Mouse (Mus musculus) liver, embryonic 11.5 days (tissue): ENCODE measurements around the gene Lgr6. TPM values are rescaled to one million over a fixed set of nuclear protein-coding genes. Genes with fewer than 3 reads are reported as not detected.

Experiments
- ATAC-seq: fragments of 200-750 bp; cut with Nextera tagmentation; replicated peaks from 2 replicates; pipeline ENCODE4 v1.8.0; 2017; ENCODE audit warnings: moderate number of reproducible peaks, mild to moderate bottlenecking, moderate TSS enrichment, moderate library complexity; ENCODE audit not compliant: low FRiP score
- DNase-seq: peaks from one replicate; pipeline ENCODE4 v3.0.0-alpha.2; 2017; ENCODE audit warnings: low spot score
- H3K27ac ChIP-seq: fragments of 300-500 bp; sonication (generic); 2 replicates; pipeline ENCODE4 v1.5.1; 2014; ENCODE audit warnings: mild to moderate bottlenecking, low read depth, low read length, control low read depth
- H3K27me3 ChIP-seq: fragments of 300-500 bp; sonication (generic); replicated peaks from 2 replicates; pipeline ENCODE4 v1.6.1; 2014; ENCODE audit warnings: low read length, mixed read lengths; ENCODE audit not compliant: control insufficient read depth, insufficient read depth
- H3K36me3 ChIP-seq: fragments of 300-500 bp; sonication (generic); 2 replicates; pipeline ENCODE4 v1.6.1; 2014; ENCODE audit warnings: mild to moderate bottlenecking, low read length, moderate library complexity, mixed read lengths; ENCODE audit not compliant: control insufficient read depth, insufficient read depth
- H3K4me1 ChIP-seq: fragments of 300-500 bp; sonication (generic); replicated peaks from 2 replicates; pipeline ENCODE4 v1.6.1; 2014; ENCODE audit warnings: low read length, mixed read lengths; ENCODE audit not compliant: control insufficient read depth, insufficient read depth
- H3K4me2 ChIP-seq: fragments of 300-500 bp; sonication (generic); 2 replicates; pipeline ENCODE4 v1.6.1; 2014; ENCODE audit warnings: mild to moderate bottlenecking, control low read depth, moderate library complexity
- H3K4me3 ChIP-seq: fragments of 300-500 bp; sonication (generic); 2 replicates; pipeline ENCODE4 v1.5.1; 2014; ENCODE audit warnings: low read depth, low read length, control low read depth
- H3K9ac ChIP-seq: fragments of 300-500 bp; sonication (generic); 2 replicates; pipeline ENCODE4 v1.6.1; 2014; ENCODE audit warnings: low read depth, low read length, control low read depth
- H3K9me3 ChIP-seq: fragments of 300-500 bp; sonication (generic); 2 replicates; pipeline ENCODE4 v1.6.1; 2016; ENCODE audit warnings: low read length, inconsistent platforms, mixed read lengths; ENCODE audit not compliant: control insufficient read depth
- WGBS: fragments of 180-500 bp; shearing (Covaris S2); extraction: QIAGEN DNeasy Blood & Tissue Kit; methylation state at CpG from one replicate; pipeline ENCODE4 v1.1.7; 2014; 5-methylcytosine and 5-hydroxymethylcytosine counted together
- polyA plus RNA-seq: library from polyadenylated mRNA; unstranded; fragments of >200 nt; fragmentation: Nextera tagmentation; extraction: Ambion mirVana; gene quantifications from 2 replicates; pipeline ENCODE4 v1.2.1, GENCODE M21; 2014

Gene Lgr6
- polyA plus RNA-seq, 1 experiment from 2014 or later, result 0.48 TPM

DNA sequence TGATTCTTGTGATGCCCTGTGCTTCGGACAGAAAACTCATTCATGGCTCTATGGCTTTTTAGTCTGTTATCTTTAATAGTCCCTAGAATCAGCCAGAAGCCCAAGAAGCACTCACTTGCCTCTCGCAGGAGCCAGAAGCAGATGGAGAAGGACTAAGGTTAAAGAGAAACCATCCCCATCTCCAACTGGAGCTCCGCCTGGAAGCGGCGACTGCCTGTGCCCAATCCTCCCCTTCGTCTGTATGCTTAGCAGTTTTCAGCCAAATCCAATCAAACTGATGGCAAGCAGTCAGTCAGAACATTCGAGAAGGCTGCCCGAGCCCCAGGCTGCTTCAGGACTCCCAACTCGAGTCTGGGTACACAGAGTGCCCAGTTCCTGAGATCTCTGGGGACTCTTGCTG, 92.6 kb downstream of the Lgr6 start:
- 72% methylated on average over 9 of the region's 9 CpGs for WGBS
- ATAC-seq (no peak), DNase-seq (no peak)
- Histone ChIP-seq H3K27me3 (no peaks in the 10 kb centered on the region), H3K9ac (no peak overlapping the region), H3K27ac (no peak overlapping the region), H3K4me3 (no peak overlapping the region), H3K36me3 (no peaks in the 10 kb centered on the region), H3K9me3 (no peaks in the 10 kb centered on the region), H3K4me1 (no peaks in the 10 kb centered on the region), H3K4me2 (no peak overlapping the region)

- no peak overlapping the region for H3K4me3 ChIP-seq
- ATAC-seq (no peak), DNase-seq (no peak)
- H3K9ac ChIP-seq, result no peak overlapping the region
- no peaks in the 10 kb centered on the region for H3K4me1 ChIP-seq
- H3K9me3 ChIP-seq, result no peaks in the 10 kb centered on the region
- no peak overlapping the region for H3K4me2 ChIP-seq
- no peaks in the 10 kb centered on the region for H3K27me3 ChIP-seq
- WGBS, result 88% methylated on average over 5 of the region's 5 CpGs
- no peak overlapping the region for H3K27ac ChIP-seq
- no peaks in the 10 kb centered on the region for H3K36me3 ChIP-seq
Measured at GRCm38 (mm10) chr1:135011912-135012311, 93.2 kb downstream of the Lgr6 start.

DNA sequence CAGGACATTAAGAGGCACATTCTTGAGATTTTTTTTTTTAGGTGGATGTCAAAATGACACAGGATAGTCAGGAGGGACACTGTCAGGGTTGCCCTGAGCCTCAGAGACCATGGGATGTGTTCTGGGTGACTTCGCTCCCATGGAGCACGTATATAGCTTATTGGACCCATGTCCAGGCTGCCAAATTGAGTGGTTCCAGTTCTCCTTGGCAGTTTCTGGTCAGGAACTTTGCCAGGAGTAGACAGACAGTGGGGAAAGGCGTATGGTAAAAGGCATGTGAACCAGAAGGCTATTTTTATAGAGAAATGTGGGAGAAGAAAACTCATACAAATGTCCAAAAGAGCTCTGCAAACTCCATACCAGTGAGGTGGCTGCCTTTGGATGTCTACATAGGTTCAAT, 95.2 kb downstream of the Lgr6 start:
- Histone ChIP-seq H3K4me2 (no peak overlapping the region), H3K36me3 (no peaks in the 10 kb centered on the region), H3K27ac (no peak overlapping the region), H3K4me1 (no peaks in the 10 kb centered on the region), H3K9me3 (no peaks in the 10 kb centered on the region), H3K9ac (no peak overlapping the region), H3K27me3 (no peaks in the 10 kb centered on the region), H3K4me3 (no peak overlapping the region)
- no peak for ATAC-seq
- DNase-seq, result no peak
- WGBS, result 79% methylated on average over 3 of the region's 3 CpGs

GRCm38 (mm10) chr1:135005696-135006095, 99.4 kb downstream of the Lgr6 start:
- Histone ChIP-seq H3K4me1 (no peaks in the 10 kb centered on the region), H3K9me3 (no peaks in the 10 kb centered on the region), H3K27ac (no peak overlapping the region), H3K4me3 (no peak overlapping the region), H3K9ac (no peak overlapping the region), H3K36me3 (no peaks in the 10 kb centered on the region), H3K4me2 (no peak overlapping the region), H3K27me3 (no peaks in the 10 kb centered on the region)
- DNase-seq (no peak), ATAC-seq (no peak)
- 74% methylated on average over 7 of the region's 7 CpGs for WGBS

GRCm38 (mm10) chr1:135003346-135003745, 101.7 kb downstream of the Lgr6 start:
- Histone ChIP-seq H3K27ac (no peak overlapping the region), H3K9me3 (no peaks in the 10 kb centered on the region), H3K4me2 (no peak overlapping the region), H3K27me3 (no peaks in the 10 kb centered on the region), H3K4me3 (no peak overlapping the region), H3K4me1 (no peaks in the 10 kb centered on the region), H3K36me3 (no peaks in the 10 kb centered on the region), H3K9ac (no peak overlapping the region)
- 68% methylated on average over 4 of the region's 4 CpGs for WGBS
- ATAC-seq, result no peak
- DNase-seq, result no peak

DNA sequence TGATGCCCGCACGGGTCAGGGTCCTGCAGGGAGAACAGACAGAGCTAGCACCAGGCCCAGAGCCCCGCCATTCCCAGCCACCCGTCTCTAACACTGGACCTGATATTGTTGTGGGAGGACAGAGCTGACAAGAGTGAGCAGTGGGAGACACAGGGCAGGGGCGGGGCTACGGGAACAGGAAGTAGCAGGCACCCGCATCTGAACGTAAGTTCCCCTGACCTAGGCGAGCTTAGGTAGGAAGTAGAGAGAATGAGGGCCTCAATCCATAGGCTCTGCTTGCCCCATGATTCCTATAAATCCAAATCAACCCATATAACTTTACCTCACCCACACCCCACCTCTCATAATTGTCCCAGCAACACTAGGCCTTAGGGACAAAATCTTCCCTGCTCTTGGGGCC, 104.5 kb downstream of the Lgr6 start:
- Histone ChIP-seq H3K4me3 (no peak overlapping the region), H3K4me1 (no peaks in the 10 kb centered on the region), H3K9ac (no peak overlapping the region), H3K27me3 (0 out of 2 replicates have a peak, but pooled peaks cover under 1% of the 10 kb centered on the region), H3K9me3 (no peaks in the 10 kb centered on the region), H3K27ac (no peak overlapping the region), H3K4me2 (no peak overlapping the region), H3K36me3 (no peaks in the 10 kb centered on the region)
- no peak for ATAC-seq
- no peak for DNase-seq
- WGBS, result 74% methylated on average over 9 of the region's 9 CpGs

DNA sequence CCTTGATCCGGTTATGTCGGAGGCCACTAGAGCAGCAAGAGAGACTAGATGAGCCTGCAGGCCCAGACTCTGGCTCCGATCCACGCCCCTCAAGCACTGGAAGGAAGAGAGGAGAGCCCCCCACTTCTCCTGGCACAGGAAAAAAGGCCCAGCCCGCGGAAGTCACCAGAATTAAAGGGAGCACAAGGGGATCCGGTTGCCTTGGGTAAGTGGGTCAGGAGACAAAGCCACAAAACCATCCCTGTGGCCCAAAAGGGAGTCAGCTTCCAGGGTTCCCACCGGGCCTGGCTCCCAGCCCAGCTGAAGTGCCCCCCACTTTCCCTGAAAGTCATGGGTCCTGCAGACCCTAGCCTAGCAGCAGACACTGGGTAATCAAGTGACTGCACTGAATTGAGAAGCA, 106.8 kb downstream of the Lgr6 start:
- Histone ChIP-seq H3K27ac (no peak overlapping the region), H3K4me1 (no peaks in the 10 kb centered on the region), H3K4me3 (no peak overlapping the region), H3K27me3 (0 out of 2 replicates have a peak, but pooled peaks cover 2% of the 10 kb centered on the region), H3K36me3 (no peaks in the 10 kb centered on the region), H3K9ac (no peak overlapping the region), H3K4me2 (no peak overlapping the region), H3K9me3 (no peaks in the 10 kb centered on the region)
- no peak for ATAC-seq
- 75% methylated on average over 8 of the region's 8 CpGs for WGBS
- no peak for DNase-seq

DNA sequence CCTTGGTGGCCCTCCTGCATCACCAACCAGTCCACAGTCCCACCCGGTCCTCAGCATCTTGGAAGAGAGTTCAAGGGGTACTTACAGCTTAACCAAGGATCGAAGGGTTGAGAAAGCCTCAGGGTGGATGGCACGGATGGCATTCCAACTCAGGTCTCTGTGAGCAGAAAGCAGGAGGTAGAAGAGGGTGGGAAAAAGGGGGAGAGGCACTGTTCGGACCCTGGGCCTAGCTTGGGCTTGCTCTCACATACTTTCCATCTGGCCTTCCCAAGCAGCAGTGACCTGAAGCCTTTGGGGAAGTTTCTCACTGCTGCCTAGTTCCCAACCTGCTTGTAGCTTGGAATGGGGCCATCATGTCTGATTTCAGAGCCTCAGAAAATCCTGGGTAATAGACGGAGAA, 107.5 kb downstream of the Lgr6 start:
- H3K27me3 ChIP-seq, result peaks cover 2% of the 10 kb centered on the region; the same call in 1 of the 2 replicates

DNA sequence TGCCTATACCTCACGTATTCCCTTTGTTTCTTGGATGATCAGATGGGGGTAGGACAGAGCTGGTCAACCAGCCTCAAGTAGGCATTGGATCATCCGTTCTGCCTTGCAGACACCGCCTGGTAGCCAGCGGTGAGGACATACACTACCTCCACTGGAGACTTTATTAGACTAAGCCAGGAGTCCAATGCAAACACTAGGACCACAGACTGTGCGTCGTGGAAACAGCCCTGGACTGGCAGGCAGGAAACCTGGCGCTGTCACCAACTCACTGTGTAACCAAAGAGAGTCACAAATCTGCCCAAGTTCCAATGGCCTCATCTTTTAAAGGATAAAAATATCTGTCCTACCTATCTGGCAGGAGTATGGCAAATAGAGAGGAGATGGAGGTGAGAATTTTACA, 108.6 kb downstream of the Lgr6 start:
- Histone ChIP-seq H3K4me1 (no peaks in the 10 kb centered on the region), H3K9me3 (no peaks in the 10 kb centered on the region), H3K4me3 (no peak overlapping the region), H3K27ac (no peak overlapping the region), H3K27me3 (peaks cover 2% of the 10 kb centered on the region; the same call in 1 of the 2 replicates), H3K36me3 (no peaks in the 10 kb centered on the region), H3K9ac (no peak overlapping the region), H3K4me2 (no peak overlapping the region)
- WGBS, result 79% methylated on average over 7 of the region's 7 CpGs
- DNase-seq (no peak), ATAC-seq (no peak)

More for the DNA sequence above, 107.5 kb downstream of the Lgr6 start:
- no peak overlapping the region for H3K4me3 ChIP-seq
- no peak overlapping the region for H3K4me2 ChIP-seq
- H3K9me3 ChIP-seq, result no peaks in the 10 kb centered on the region
- H3K9ac ChIP-seq, result no peak overlapping the region
- H3K27ac ChIP-seq, result no peak overlapping the region
- no peaks in the 10 kb centered on the region for H3K4me1 ChIP-seq
- no peak for DNase-seq
- 68% methylated on average over 5 of the region's 5 CpGs for WGBS
- H3K36me3 ChIP-seq, result no peaks in the 10 kb centered on the region
- no peak for ATAC-seq
